Mouse (Mus musculus) telencephalon, adult 2 months (tissue): ENCODE data around the gene Aqp2.

Experiments used
- DNase-seq: peaks from one replicate; pipeline ENCODE4 v3.0.0-alpha.2; 2011; ENCODE audit warnings: low read depth, low spot score

Aqp2 gene

GRCm38 (mm10) chr15:99618595-99618994, 39.7 kb downstream of the Aqp2 start:
- no peak for DNase-seq

- DNase-seq, result no peak
Observed at GRCm38 (mm10) chr15:99619821-99620220, 41.0 kb downstream of the Aqp2 start.

GRCm38 (mm10) chr15:99622063-99622462, 43.2 kb downstream of the Aqp2 start:
- no peak for DNase-seq

GRCm38 (mm10) chr15:99631618-99632017, 52.8 kb downstream of the Aqp2 start:
- DNase-seq, result no peak
